Mouse (Mus musculus): ENCODE data around the gene Zbp1. TPM values are rescaled to one million over a fixed set of nuclear protein-coding genes. Genes with fewer than 3 reads are reported as not detected.

Zbp1 gene
- under 1 TPM; 0.47 to 0.91 TPM for total RNA-seq (2021)
- polyA plus RNA-seq (2012; rRNA removed): 1.2 and 1.8 TPM in 2 replicates
- long read RNA-seq: 0 reads

GRCm38 (mm10) chr2:173218416-173219141, at the start of gene Zbp1:
Gene Zbp1, minus strand, starts transcription at chr2:173218923.
- peak; percentile 23 to 47 for DNase-seq
- WGBS: 54% methylated on average over 11 of the region's 11 CpGs

GRCm38 (mm10) chr2:173267562-173267961, 48.8 kb upstream of the Zbp1 start:
- TF ChIP-seq POLR2A (IDR thresholded peaks at IDR 0.05; ENCODE audit: insufficient read depth, low read depth, low read length) (no peak), EP300 (IDR thresholded peaks at IDR 0.05; ENCODE audit: insufficient read depth, low read depth, low read length) (no peak), CTCF (IDR thresholded peaks at IDR 0.05) (no peak)
- Histone ChIP-seq H3K9ac (ENCODE audit: low read depth, low read length) (no peak overlapping the region), H3K4me3 (no peak overlapping the region), H3K4me1 (ENCODE audit: control insufficient read depth, insufficient read depth, low read length) (peaks cover 17% of the 10 kb centered on the region), H3K27me3 (ENCODE audit: control insufficient read depth, insufficient read depth, low read length) (no peaks in the 10 kb centered on the region), H3K27ac (no peak overlapping the region), H3K79me2 (replicated peaks; ENCODE audit: control insufficient read depth, insufficient read depth, low read length) (peaks cover 2% of the 10 kb centered on the region), H3K36me3 (ENCODE audit: control insufficient read depth, insufficient read depth, low read length) (no peaks in the 10 kb centered on the region)
- no peak for DNase-seq
- intact Hi-C loops (cut with DNase I): no loop called here
- 70% methylated on average over 3 of the region's 3 CpGs for WGBS

More at GRCm38 (mm10) chr2:173218416-173219141, at the start of gene Zbp1:
- H3K9ac ChIP-seq (ENCODE audit: low read depth, low read length): no peak within 1 kb of the TSS
- no peak within 1 kb of the TSS for H3K4me3 ChIP-seq
- H3K27ac ChIP-seq: peak within 1 kb of the TSS; percentile 40
- intact Hi-C loops (cut with DNase I): loop anchor here (2.0 kb wide), 2 partner anchors 32 to 328 kb away; no protein-coding TSS in a partner anchor
- no peak for TF ChIP-seq EP300 (IDR thresholded peaks at IDR 0.05; ENCODE audit: insufficient read depth, low read depth, low read length)
- no peak for TF ChIP-seq CTCF (IDR thresholded peaks at IDR 0.05)
- no peak for TF ChIP-seq POLR2A (IDR thresholded peaks at IDR 0.05; ENCODE audit: insufficient read depth, low read depth, low read length)
- no peaks in the 10 kb centered on the region for H3K36me3 ChIP-seq (ENCODE audit: control insufficient read depth, insufficient read depth, low read length)
- no peaks in the 10 kb centered on the region for H3K79me2 ChIP-seq (replicated peaks; ENCODE audit: control insufficient read depth, insufficient read depth, low read length)
- H3K27me3 ChIP-seq (ENCODE audit: control insufficient read depth, insufficient read depth, low read length): no peaks in the 10 kb centered on the region
- peaks cover 6% of the 10 kb centered on the region for H3K4me1 ChIP-seq (ENCODE audit: control insufficient read depth, insufficient read depth, low read length)

- Histone ChIP-seq H3K4me1 (ENCODE audit: control insufficient read depth, insufficient read depth, low read length) (peaks cover 18% of the 10 kb centered on the region), H3K9ac (ENCODE audit: low read depth, low read length) (no peak overlapping the region), H3K79me2 (replicated peaks; ENCODE audit: control insufficient read depth, insufficient read depth, low read length) (peaks cover 2% of the 10 kb centered on the region), H3K36me3 (ENCODE audit: control insufficient read depth, insufficient read depth, low read length) (no peaks in the 10 kb centered on the region), H3K4me3 (no peak overlapping the region), H3K27ac (no peak overlapping the region), H3K27me3 (ENCODE audit: control insufficient read depth, insufficient read depth, low read length) (no peaks in the 10 kb centered on the region)
- no peak for TF ChIP-seq EP300 (IDR thresholded peaks at IDR 0.05; ENCODE audit: insufficient read depth, low read depth, low read length)
- TF ChIP-seq POLR2A (IDR thresholded peaks at IDR 0.05; ENCODE audit: insufficient read depth, low read depth, low read length): no peak
- TF ChIP-seq CTCF (IDR thresholded peaks at IDR 0.05): no peak
- intact Hi-C loops (cut with DNase I): no loop called here
- 78% methylated on average over 25 of the region's 25 CpGs for WGBS
- no peak for DNase-seq
Measured at GRCm38 (mm10) chr2:173266349-173267112, 47.8 kb upstream of the Zbp1 start.

- Histone ChIP-seq H3K27me3 (ENCODE audit: control insufficient read depth, insufficient read depth, low read length) (no peaks in the 10 kb centered on the region), H3K9ac (ENCODE audit: low read depth, low read length) (no peak overlapping the region), H3K79me2 (replicated peaks; ENCODE audit: control insufficient read depth, insufficient read depth, low read length) (peaks cover 2% of the 10 kb centered on the region), H3K4me1 (ENCODE audit: control insufficient read depth, insufficient read depth, low read length) (peaks cover 19% of the 10 kb centered on the region), H3K36me3 (ENCODE audit: control insufficient read depth, insufficient read depth, low read length) (no peaks in the 10 kb centered on the region), H3K4me3 (no peak overlapping the region), H3K27ac (no peak overlapping the region)
- intact Hi-C loops (cut with DNase I): no loop called here
- no peak for DNase-seq
- TF ChIP-seq CTCF (IDR thresholded peaks at IDR 0.05) (no peak), POLR2A (IDR thresholded peaks at IDR 0.05; ENCODE audit: insufficient read depth, low read depth, low read length) (no peak), EP300 (IDR thresholded peaks at IDR 0.05; ENCODE audit: insufficient read depth, low read depth, low read length) (no peak)
- 86% methylated on average over 22 of the region's 22 CpGs for WGBS
Measured at GRCm38 (mm10) chr2:173265468-173266265, 46.9 kb upstream of the Zbp1 start.

GRCm38 (mm10) chr2:173264467-173265128, 45.9 kb upstream of the Zbp1 start:
- WGBS: 43% methylated on average over 13 of the region's 13 CpGs
- H3K4me1 ChIP-seq (ENCODE audit: control insufficient read depth, insufficient read depth, low read length): peaks cover 19% of the 10 kb centered on the region
- H3K79me2 ChIP-seq (replicated peaks; ENCODE audit: control insufficient read depth, insufficient read depth, low read length): peaks cover 2% of the 10 kb centered on the region
- DNase-seq: peak in 1 of 2 experiments; percentile 49
- H3K9ac ChIP-seq (ENCODE audit: low read depth, low read length): no peak overlapping the region
- TF ChIP-seq CTCF (IDR thresholded peaks at IDR 0.05) (no peak), POLR2A (IDR thresholded peaks at IDR 0.05; ENCODE audit: insufficient read depth, low read depth, low read length) (no peak), EP300 (IDR thresholded peaks at IDR 0.05; ENCODE audit: insufficient read depth, low read depth, low read length) (no peak)
- H3K4me3 ChIP-seq: no peak overlapping the region
- no peaks in the 10 kb centered on the region for H3K27me3 ChIP-seq (ENCODE audit: control insufficient read depth, insufficient read depth, low read length)
- H3K27ac ChIP-seq: no peak overlapping the region
- intact Hi-C loops (cut with DNase I): no loop called here
- no peaks in the 10 kb centered on the region for H3K36me3 ChIP-seq (ENCODE audit: control insufficient read depth, insufficient read depth, low read length)
